Mouse (Mus musculus): ENCODE data around the gene Prr13. TPM values are rescaled to one million over a fixed set of nuclear protein-coding genes. Genes with fewer than 3 reads are reported as not detected.

Gene Prr13
- total RNA-seq, 1 experiment from 2014 or later: 67.1 TPM

DNA sequence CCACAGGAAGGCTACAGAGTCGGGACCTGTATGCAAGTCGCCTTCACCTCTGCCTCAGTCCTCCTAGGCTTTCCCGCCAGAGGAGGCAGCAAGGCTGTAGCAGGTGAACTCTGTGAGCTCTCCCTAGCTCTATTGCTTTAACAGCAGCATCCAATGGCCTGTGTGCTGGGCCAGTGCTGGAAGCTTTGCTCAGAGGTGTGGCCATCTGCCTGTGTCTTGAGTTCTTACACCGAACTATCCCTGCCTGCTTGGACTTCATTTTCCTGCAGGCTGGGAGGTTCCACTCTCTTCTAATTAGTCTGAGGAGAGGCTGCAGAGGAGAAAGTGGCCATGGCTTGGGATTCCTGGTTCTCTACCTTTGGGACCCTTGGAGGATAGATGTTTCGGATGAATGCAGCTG is 53.2 kb downstream of the Prr13 start:
- ATAC-seq (replicated peaks in 1 of 2; ENCODE audit: insufficient read depth in 1 of 2, low FRiP score in 2 of 2, low TSS enrichment in 1 of 2, low read depth in 1 of 2, poor library complexity in 2 of 2, severe bottlenecking in 2 of 2): no peak

Other genes with a start within 250 kb of the Prr13 start
- gene Itgb7, start 227.1 kb upstream of the Prr13 start, total RNA-seq (2017): 83.0 and 92.1 TPM in 2 replicates
- 3.6 and 5.6 TPM in 2 replicates for gene Rarg, start 201.5 kb upstream of the Prr13 start, total RNA-seq (2017)
- gene Gm9918, start 188.5 kb upstream of the Prr13 start, total RNA-seq (2017): not detected in 2 replicates
- 11.5 and 19.4 TPM in 2 replicates for gene Mfsd5, start 179.6 kb upstream of the Prr13 start, total RNA-seq (2017)
- 8.5 and 26.9 TPM in 2 replicates for gene Espl1, start 162.8 kb upstream of the Prr13 start, total RNA-seq (2017)
- gene Pfdn5, start 132.9 kb upstream of the Prr13 start, total RNA-seq (2017): 273 and 464 TPM in 2 replicates
- 35.7 and 75.9 TPM in 2 replicates for gene Myg1, start 127.3 kb upstream of the Prr13 start, total RNA-seq (2017)
- 48.4 and 91.9 TPM in 2 replicates for gene Aaas, start 108.3 kb upstream of the Prr13 start, total RNA-seq (2017)
- gene Sp7, start 91.8 kb upstream of the Prr13 start, total RNA-seq (2017): not detected in 2 replicates
- 73.0 and 88.0 TPM in 2 replicates for gene Sp1, start 52.9 kb upstream of the Prr13 start, total RNA-seq (2017)
- gene Amhr2, start 13.7 kb upstream of the Prr13 start, total RNA-seq (2017): not detected in 2 replicates
- 228 and 317 TPM in 2 replicates for gene Pcbp2, start 11.5 kb downstream of the Prr13 start, total RNA-seq (2017)
- not detected in 2 replicates for gene Gm10337, start 44.7 kb downstream of the Prr13 start, total RNA-seq (2017)
- 2.4 and 3.8 TPM in 2 replicates for gene Map3k12, start 58.0 kb downstream of the Prr13 start, total RNA-seq (2017)
- gene Tarbp2, start 59.2 kb downstream of the Prr13 start, total RNA-seq (2017): 26.8 and 33.3 TPM in 2 replicates
- gene Npff, start 65.9 kb downstream of the Prr13 start, total RNA-seq (2017): 0.55 and 1.6 TPM in 2 replicates
- gene Gm28047, start 166.0 kb downstream of the Prr13 start, total RNA-seq (2017): 1.7 TPM in 1 of 2 replicates, not detected in the other
- gene Atf7, start 166.4 kb downstream of the Prr13 start, total RNA-seq (2017): 24.9 and 59.6 TPM in 2 replicates
- gene Atp5g2, start 213.3 kb downstream of the Prr13 start, total RNA-seq (2017): 29.1 and 78.4 TPM in 2 replicates